Mouse (Mus musculus) kidney, adult 8-10 months (tissue): ENCODE data around the gene Tnrc18.

Source experiments
- DNase-seq, 2 experiments: peaks; one replicate each; pipeline ENCODE4 v3.0.0; 2022

Gene Tnrc18

DNA sequence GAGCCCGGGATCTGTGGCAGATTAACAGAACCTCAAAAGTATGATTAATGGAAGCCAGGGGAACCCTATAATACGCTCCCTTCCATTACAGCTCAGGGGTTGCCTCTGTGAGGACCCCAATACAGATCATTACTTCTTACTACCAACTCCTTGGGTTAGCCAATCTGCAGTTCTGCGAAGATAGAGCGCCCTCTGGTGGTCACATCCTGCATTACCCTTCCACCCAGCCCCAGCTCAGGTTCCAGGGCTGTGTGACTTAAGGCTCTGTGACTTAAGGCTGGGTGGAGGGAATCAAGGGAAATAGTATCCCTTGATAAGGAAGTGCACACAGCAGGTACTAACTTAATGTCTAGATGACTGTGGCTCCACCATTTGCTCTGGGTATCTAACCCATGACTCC lies 99.4 kb downstream of the Tnrc18 start:
- DNase-seq: peak; percentile 38 to 81

DNA sequence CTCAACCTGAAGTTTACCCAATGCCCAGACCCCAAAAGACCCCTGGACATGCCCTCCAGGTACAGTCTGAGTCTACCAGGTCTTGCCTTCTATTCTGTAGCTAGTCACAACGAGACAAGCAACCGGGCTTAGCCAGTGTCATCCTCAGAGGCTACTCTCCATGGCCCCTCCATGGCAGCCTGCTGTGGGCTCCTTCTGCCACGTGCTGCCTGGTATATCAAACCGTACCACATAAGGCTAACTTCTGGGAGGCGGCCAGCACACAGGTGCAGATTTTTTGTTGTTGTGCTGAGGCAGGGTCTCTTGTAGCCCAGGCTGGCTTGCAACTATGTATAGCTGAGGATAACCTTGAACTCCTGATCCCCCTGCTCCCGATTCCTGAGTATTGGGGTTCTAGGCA lies 101.4 kb downstream of the Tnrc18 start:
- DNase-seq: no peak

DNA sequence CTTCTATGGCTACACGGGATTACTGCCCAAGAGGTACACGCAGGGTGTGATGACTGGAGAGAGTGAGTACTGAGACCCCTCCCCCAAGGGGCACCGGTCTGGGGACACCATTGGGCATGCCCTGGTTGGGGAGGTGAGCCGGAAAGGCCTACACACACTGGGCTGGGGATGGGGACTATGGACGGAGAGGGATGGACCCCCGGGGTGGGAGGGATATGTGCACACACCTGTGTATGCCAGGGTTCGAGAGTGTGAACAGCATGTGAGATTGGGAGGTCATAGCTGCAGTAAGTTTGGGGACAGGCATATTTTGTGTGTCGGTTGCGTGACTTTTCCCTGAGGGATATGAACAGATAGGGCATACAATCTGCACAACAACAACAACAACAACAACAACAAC lies 102.4 kb downstream of the Tnrc18 start:
- DNase-seq: no peak

DNA sequence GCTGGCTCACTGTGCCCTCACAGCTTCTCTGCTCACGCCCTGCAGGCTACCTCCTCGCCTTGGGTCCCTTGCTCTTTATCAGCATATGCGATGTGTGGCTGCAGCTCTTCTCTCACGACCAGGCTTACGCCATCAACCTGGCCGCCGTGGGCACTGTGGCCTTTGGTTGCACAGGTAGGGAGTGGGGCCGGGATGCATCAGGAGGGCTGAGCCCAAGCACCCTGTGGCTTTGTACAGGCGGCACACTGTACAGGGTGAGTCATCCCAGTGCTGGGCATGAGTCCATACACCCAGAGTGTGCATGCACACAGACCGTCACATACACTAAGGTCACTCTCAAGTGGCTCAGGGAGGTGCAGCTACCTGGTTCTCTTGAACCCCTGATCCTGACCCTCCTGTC lies 103.5 kb downstream of the Tnrc18 start:
- DNase-seq: no peak

DNA sequence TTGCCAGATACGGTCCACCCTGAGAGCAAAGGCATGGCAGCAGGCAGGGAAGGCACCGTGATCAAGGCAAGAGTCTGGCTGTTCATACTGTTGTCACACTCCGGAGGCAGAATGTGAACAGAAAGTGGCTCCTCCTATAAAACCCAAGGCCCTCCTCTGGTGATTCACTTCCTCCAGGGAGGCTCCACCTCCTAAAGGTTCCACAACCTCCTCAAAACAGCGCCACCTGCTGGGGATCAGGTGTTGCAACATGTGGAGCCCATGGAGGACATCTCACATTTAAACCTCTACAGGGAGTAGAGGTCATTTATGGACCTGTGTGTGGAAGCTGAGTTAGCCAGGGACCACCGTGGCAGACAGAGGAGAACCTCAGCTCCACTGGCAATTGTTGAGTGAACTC lies 105.1 kb downstream of the Tnrc18 start:
- no peak for DNase-seq

DNA sequence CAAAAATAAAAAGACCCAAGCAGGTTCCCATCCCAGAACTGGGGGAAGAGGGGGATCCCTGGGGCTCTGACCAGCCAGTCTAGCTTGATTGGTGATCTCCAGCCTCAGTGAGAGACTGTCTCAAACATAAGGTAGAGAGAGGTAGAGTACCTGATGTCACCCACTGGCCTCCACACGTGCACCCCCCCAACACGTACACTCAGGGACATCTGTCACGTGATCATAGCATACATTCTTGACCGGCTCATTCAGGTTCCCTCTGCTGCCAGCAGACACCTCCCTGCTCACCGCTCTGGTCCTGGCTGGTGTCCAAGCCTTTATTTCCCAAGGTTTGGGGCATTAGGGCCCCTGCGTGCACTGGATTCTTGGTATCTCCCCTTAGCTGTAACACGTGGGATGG lies 108.0 kb downstream of the Tnrc18 start:
- DNase-seq: no peak

DNA sequence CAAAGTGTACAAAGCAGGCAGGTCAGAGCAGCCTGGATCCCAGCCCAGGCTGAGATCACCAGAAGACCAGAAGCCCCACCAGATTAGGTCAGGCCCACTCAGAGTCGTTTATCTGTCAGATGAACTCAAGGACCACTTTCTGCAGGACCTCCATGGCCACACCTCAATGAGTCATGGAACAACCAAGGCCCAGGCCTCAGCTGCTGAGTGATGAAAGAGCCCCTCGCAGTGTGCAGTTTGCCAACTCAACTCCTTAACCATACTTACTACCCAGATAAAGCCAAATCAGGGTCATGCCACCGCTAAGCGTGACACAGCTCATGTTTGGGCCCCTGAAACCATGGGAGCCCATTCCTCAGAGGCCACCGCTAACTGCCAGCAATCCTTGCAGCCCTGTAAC lies 109.8 kb downstream of the Tnrc18 start:
- DNase-seq: no peak

DNA sequence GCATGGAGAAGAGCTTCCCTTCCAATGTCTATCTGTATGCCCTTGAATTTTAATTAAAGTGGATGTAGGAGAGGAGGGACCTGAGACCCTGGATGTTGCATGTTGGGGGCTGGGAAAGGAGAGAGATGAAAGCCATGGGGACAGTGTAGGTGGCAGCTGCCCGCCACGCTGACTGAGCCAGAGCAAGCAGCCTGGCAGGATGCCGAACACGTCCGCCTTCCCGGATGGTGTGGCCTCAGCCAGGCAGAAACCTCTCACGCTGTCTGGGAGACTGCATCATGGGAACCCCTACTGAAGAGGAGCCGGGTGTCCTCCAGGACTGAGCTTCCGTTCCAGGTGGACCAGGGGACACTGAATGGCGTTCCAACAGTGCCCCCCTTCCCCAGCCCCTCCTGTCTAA lies 113.9 kb downstream of the Tnrc18 start:
- DNase-seq: no peak

DNA sequence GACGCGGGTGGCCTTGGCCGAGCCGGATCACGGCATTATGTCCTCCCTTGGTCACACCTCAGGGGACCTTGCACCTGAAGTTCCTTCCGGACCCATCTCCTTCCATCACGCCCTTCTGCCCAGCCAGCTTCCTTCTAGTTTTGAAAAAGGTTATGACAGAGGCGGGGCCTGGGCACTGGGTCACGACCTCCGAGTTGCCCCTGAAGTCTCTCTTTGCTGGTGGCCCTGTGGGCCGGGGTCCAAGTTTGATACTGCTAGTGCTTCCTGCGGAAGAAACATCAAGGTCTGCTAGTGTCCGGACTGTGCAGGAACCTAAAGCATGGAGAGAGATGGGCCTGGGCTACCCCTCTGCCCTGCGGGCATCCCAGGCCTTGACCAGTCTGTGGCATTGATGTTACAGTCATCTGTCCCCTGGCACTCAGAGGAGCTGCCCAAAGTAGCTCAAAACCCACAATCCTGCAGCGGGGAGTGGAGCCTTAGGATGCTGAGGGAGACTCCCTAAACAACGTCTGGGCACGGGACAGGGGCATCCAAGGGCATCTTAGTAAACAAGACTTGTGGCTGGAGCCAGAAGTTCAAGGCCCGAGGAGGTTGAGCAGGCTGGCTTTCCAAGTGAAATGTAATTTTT lies 114.8 kb downstream of the Tnrc18 start:
- DNase-seq: no peak

DNA sequence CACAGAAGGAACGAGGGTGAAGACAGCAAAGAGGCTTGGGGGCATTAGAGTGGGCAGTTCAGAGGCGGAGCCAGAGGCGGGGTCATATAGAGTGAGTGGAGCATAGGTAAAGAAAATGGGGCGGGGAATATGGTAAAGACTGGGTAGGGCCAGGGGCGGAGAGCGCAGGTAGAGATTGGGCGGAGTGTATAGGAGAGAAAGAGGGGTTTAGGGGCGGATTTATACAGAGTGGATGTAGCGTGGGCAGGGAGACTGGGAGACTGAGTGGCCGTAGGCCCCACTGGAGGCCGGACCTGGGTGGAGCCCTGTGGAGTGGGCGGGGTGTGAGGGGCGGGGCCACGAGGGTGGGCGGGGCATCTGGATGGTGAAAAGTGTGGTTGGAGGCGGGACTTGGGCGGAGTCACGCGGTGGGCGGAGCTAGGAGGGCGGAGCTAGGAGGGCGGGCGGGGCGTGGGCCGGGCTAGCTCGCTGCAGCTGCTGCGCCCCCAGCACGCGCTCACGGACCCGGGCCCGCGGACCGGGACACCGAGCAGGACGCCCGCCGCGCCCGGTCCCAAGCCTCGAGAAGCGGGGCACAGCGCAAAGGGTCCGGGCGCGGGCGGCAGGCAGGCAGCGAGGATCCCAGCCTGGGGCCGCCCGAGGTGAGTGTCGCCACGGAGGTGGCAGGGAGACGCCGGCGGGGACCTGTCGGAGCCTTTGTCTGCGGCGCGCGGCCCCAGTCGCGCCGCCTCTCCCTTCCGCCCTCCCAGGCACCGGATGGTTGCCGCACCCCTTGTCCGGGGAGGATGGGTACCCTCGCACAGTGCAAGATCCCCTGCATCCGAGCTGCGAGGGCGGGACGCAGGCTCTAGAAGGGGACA lies 115.6 kb downstream of the Tnrc18 start:
- no peak for DNase-seq

DNA sequence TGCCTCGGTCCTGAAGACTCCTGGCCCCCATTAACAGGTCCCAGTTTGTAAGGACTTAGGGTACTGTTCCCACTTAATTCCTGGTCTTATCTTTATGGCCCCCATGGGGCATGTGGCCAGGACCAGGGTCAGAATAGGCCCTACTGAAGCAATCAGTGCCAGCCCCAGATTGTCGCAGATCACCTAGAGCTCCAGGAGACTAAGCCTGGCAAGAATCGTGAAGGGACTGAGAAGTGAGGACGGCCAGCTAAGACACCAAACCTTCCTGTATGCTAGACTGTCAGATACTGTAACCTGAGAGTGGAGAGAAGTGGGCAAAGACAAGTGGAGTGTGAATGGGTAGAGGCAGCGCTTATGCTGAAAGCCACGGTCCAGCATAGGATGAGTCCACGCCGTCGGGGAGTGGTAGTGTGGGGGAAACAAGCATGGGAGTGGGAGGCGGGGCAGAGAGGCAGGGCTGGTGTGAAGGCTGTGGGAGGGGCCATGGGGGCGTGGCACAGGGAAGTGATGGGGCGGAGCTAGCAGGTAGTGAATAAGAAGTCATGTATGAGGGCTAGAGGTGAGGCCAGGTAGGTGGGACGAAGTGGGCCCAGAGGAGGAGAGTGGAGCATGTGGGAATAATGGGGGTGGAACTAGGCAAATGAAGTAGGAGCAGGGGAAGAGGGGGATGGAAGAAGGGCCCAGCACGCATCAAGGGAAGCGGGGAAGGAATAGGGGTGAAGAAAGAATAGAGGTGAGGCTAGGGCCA lies 116.4 kb downstream of the Tnrc18 start:
- peak in 1 of 2 experiments; percentile 28 for DNase-seq

DNA sequence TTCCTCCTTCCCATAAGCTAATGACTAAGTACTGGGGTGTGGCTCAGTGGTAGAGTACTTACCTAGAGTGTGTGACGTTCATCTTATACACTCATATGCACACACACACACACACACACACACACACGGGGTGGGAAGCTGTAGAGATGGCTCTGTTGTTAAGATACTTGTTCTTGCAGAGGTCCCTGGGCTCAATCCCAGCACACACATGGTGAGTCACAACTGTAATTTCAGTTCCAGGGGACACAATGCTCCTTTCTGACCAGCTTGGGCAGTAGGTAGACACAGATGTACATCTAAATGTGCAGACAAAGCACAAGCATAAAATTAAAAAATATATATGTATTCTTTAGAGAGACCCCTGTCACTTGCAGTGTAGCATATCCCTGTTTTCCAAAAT lies 119.7 kb downstream of the Tnrc18 start:
- DNase-seq: no peak

DNA sequence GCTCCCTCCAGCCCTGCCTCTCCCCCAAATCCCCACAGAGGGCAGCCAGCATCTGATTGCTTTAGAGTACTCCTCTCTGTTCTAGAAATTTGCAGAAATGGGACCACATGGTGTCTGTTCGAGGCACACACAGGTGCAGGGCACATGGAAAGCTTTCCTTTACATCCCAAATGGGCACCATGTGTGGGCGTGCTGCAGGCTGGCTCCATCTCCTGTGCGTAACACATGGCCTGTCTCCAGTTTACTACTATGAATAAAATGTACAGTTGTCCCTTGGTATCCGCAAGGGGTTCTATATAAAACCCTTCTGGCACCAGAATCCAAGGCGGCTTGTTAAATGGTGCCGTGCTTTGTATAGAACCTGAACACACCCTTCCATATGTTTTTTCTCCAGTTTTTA lies 120.6 kb downstream of the Tnrc18 start:
- DNase-seq: no peak

DNA sequence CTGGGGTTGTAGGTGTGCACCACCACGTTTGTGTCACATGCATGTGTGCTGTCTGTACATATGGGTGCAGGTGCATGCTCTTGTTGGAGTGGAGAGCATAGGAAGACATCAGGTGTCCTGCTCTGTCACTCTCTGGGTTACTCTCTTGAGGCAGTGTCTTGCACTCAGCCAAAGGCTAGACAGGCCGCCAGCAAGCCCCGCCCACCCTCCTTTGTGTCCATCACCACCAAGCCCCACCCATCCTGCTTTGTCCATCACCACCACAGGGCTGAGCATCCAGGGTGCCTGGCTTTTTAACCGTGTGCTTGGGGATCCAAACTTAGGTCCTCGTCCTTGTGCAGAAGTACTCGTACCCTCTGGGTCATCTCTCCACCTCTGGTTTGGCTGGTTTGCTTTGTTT lies 121.2 kb downstream of the Tnrc18 start:
- no peak for DNase-seq

DNA sequence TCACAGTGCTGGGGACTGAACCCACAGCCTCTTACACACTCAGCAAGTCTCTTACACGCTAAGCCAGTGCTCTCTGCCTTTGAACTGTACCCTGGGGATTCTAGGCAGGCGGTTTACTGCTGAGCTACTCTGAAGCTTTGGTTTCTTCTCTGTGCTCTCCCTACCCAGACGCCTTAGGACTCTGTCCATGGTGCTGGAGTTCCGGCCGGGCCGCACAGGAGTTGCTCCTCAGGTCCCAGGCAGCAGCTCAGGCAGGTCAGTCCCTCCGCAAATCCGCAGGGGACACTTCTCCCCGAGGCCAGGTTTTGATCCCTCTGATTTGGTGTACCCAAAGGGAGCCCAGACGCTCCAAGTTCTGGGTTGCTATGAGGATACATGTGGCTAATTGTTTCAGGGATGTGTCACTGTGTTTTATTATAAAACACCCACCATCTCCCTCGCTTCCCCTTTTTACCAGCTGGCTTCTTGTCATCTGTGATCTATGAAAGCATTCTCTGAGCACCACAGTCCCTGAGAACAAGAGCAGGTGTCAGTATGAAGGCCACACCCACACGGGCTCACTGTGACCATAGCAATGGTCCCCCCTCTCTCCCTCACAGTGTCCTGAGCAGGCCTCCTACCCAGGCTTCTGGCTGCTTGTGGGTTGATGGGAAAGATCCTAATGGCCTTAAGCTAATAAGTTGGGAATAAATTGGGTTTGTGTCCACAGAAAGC lies 122.7 kb downstream of the Tnrc18 start:
- peak in 1 of 2 experiments; percentile 42 for DNase-seq

DNA sequence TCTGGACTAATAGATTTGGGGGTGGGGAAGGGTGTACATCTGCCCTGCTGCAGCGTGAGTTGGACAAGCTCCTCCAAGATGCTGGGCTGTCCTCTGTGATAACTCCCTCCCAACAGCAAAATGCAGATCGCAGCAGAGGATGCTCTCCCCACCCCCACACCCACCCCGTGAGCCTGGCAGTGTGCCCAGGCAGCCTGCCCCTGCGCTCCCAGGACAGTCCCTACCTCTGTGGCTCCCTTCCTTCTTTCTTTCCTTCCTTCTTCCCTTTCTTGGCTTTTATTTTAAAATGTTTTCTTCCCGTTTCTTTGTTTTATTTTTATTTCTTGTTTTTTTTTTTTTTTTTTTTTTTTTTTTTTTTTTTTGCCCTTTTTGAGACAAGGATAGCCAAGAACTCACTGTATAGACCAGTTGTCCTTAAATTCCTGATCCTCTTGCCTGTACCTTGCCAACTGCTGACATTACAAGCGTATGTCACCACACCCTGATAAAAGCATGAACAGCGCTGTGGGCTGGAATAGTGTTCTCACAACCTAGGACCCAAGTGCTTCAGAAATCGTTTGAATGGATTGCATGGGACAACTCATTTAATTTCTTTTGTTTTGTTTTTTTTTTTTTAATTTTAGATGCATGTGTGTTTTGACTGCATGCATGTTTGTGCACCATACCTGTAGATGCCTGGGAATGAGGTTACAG lies 123.6 kb downstream of the Tnrc18 start:
- DNase-seq: no peak

DNA sequence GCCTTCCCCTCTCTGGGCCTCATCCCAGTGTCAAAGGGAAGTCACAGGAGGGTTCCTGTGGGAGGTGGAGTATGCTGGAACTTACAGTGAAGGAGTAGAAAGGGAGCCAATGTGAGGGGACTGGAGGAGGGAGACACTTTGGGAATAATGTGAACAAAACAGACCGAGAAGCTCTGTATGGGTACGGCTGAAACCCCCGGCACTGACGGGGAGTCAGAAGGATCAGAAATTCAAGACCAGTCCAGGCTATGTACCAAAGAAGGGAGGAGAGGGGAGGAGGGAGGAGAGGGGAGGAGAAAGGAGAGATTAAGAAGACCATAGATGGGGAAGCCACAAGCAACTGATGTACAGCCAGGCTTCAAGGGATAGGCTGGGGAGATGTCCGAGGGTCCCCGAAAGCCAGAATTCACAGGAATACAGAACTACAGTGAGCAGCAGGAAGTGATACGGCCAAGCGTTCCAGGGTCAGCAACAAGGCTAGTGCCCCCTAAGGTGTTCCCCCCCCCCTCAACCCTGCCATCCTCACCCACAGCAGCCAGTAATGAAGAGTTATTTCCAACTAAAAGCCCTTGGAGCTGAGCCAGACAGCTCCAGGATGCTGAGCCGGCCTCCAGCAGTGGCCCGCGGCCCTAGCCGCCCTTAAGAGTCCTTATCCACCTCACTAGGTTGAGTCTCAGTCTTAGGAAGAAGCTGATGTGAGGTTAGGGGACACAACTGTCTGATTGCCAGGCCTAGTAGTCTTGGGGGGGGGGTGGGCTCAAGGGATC lies 124.3 kb downstream of the Tnrc18 start:
- no peak for DNase-seq

DNA sequence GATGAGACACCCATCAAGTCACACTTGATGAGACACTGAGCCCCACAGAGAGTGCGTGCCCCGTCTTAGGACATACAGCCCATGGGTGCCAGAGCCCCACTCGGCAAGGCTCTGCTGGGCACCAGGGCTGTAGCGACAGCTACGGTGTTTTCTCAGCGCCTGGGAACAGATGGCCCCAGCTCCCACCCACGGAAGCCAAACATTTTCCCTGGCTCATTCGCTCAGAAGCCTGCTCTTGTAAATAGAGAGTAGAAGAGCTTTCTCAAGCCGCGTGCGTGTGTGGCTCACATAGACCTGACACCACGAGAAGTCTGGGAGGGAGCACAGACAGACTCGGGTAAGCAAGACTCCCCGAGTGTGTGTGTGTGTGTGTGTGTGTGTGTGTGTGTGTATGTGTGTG lies 125.2 kb downstream of the Tnrc18 start, which contains the start of gene Slc29a4:
TSS of gene Slc29a4 (plus strand) at position 265 of the 400 bp plus-strand sequence.
- no peak for DNase-seq

DNA sequence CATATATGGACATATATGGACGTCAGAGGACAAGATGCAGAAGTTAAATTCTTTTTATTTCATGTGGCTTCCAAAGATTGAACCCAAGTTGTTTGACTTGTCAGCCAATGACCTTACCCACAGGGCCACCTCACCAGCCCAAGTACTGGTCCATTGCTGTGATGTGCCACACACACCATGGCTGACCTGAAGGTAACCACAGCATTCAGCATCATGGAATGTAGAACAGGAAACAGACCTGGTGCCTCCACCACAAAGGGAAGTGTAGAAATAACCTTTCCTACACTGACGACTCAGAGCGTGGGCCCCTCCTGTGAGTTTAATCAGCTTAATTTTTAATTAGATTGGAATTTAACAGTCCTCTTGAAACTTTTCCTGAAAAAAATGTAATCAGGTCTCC lies 127.1 kb downstream of the Tnrc18 start:
- DNase-seq: no peak

DNA sequence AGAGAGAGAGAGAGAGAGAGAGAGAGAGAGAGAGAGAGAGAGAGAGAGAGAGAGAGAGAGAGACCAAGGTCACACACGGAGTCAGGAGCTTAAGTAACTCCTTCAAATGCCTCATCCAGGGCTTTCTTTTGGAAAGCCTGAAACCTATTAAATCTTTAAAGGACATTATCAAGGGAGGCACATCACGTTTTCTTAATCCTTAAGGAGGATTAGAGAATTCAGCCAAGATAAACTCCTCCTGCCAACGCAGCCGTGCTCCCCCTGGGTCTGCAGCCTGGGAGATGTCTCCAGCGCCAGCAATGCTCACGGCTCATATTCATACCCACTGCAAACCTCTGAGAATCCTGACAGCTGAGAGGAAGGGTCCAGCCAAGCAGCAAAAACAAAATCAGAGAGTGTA lies 128.6 kb downstream of the Tnrc18 start:
- DNase-seq: no peak

DNA sequence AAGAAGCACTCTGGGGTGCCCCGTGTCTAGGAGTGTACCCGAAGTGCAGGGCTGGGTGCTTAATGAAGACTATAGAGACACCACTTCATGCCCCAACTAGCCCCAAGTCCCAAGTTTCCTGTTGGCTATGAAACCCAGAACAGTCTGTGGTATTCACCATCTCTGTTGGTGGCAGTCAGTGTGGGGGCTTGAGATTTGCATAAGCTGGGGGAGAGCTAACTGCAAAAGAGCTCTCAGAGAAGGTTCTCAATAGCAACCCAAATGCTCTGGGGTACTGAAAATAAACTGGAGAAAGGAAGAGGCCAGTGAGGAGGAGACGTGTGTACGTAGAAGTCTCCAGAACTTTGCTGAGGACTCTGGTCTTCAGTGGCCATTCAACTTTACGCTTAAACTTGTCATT lies 134.9 kb downstream of the Tnrc18 start:
- no peak for DNase-seq

DNA sequence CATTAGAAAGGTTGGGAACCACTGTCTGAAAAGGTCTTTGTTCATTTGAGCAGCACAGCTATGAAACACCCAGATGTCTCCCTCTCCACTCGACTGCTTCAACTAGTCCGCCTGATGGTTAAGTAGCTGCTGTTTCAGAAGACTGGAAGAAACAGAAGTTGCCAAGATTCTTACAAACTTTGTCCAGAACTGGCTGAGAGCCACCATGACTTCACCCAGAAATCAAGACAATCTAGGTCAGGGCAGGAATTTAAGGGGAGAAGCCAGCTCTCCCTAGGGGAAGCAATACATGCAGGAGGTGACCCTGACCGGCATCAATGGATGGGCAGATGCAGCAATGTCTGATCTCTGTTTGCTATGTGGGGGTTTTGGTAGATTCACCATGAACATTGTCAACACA lies 135.6 kb downstream of the Tnrc18 start:
- DNase-seq: no peak
